Mouse (Mus musculus) retina, adult 2 months (tissue): Measurements from ENCODE around the gene Supt6.
"Not testable (repeated sequence)": the region's sequence is repeated elsewhere in the genome, so short reads cannot be mapped to it uniquely, and the experiment has no call there.

Source experiments
- DNase-seq: peaks from one replicate; pipeline ENCODE4 v3.0.0-alpha.2; 2012; ENCODE audit warnings: low read depth, low spot score

Gene Supt6

GRCm38 (mm10) chr11:78223586-78223985 lies 22.2 kb downstream of the Supt6 start:
- no peak for DNase-seq

DNA sequence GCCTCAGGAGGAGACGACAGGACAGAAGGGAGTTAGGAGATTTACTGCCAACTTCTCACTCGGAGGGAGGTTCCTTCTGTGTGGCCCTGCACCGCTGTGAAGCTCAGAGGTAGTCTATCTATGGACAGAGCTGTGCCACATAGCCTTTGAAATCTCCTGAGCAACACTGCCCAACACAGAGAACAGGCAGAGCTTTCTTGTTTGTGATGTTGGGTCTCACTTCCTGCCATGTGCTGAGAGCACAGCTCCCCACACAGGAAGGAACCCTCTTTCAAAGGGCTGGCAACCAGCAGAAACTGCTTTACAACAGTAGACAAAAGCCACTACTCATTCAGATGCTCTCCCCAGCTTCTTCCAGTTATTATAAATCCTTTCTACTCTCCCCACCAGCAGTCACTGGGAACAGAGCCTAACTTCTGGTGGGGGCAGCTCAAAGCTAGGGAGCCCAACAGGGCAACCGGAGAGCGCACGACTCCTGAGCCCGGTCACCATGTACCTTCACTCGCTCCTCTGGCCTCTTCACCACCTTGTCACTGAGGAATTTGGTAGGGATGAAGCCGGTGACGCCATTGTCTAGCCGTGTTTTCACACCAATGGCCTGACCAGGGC lies 30.0 kb downstream of the Supt6 start:
- no peak for DNase-seq

DNA sequence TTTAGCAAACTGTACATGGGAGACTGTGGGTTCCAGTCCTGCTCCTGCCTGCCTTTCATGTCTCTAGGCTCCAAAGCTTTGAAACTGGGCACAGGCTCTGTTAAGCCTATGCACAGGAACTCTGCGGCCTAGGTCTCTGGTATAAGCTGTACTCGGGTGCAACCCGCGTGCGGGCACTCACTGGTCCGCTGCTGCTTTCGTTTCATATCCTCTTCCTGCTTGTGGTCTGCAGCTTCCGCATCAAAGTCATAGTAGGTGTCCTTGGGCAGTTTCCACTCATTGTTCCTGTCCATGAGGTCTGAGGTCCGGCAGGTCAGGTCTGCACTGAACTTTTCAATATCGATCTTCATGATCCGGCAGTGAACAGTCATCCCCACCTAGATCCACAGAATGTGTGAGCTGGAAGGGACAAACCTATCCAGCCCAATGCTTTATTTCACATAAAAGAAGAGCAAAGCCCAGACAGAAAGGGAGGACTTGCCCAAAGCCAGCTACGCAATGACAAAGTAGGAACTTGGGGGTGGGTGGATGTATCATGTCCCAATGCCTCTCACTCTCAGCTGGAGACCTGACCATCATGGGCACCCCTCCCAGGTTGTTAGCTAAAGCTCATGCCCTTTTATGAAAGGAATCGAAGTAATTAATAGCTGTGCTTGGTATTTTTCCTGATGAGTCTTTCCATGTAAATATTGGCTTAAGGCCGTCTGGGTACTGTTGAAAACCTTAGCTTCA lies 32.5 kb downstream of the Supt6 start:
- no peak for DNase-seq

- no peak for DNase-seq
Observed at GRCm38 (mm10) chr11:78211513-78211912, 34.3 kb downstream of the Supt6 start.

DNA sequence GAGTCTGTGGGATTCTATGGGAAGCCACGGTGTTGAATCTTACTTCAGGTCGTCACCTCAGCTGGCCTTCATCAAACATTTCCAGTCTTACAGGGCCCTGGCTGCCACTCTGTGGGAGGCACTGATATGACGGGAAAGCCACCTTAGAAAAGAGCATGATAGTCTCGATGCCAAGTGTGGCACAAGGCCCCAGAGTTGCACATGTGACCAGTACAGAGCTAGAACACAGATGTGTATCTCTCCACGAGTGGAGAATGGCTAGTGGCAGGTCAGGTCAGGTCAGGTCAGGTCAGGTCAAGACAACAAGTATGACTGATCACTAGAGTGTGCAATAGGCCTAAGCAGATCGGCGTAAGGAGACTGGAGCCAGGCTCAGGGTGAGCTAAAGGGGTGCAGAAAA lies 35.2 kb downstream of the Supt6 start:
- no peak for DNase-seq

GRCm38 (mm10) chr11:78209886-78210285 lies 35.9 kb downstream of the Supt6 start:
- no peak for DNase-seq

DNA sequence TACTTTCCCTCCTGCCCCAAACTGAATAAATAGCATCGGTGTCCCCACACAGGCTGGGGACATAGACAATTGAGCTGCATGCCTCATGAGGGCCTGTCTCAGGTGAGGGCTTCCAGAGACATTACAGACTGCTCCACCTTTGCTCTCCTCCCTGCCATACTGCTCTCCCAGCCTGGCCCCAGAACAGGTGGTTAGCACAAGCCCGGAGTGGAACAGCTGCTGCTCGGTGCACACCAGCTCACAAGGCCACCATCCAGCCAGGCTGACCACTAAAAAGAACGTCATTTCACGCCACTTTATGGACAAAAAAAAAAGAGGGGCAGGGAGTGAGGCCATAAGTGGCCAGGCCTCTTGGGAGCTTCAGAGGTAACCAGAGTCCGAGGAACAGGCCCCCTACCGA lies 38.6 kb downstream of the Supt6 start:
- no peak for DNase-seq

DNA sequence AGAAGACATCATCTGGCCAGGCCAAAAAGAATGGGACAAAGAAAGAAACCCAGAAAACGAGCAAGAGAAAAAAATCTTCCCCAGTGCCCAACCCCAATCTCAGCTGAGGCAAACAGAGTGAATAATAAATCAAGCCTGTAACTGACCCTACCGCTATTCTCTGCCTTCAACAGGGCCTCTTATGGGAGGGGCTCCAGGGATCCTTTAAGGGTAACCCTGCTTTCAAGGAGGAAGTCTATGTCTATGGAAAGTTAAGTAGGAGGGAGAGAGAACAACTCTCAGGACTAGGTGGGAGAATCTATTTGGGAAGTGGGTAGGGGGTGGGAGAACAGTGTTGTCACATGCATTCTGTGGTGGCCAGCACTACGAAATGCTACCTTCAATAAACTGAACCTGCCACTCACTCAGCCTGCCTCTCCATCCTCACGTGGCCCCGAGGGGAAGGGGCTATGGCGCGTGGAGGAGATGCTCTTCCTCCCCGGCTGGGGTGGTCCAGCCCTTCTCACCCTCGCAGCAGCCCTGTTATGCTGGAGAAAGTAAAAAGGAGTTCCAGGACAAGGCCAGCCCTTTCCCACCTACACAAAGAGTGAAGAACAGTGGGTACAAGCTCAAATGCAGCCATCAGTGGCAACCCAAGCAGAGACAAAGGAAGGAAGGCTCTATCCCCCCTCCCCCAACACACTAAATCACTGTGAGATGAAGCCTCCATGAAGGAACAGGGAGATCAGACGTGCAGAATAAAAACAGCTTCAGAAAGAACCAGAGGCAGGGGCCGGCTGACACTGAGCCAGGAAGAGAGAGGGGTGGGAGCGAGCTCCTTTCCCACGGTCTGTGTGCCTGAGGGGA lies 40.2 kb downstream of the Supt6 start:
- DNase-seq: no peak

DNA sequence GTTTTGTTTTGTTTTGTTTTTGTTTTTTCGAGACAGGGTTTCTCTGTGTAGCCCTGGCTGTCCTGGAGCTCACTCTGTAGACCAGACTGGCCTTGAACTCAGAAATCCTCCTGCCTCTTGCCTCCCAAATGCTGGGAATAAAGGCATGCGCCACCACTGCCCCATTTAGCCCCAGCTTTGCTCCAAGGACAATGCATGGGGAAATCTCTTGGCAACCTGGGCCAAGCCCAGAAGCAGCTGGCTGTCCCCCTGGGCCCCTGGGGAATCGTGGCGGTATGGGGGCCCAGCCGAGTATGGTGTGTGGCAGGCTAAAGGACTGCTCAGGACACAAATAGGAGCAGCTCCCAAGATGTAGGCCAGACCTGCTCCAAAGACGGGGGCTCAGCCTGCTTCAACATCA lies 41.5 kb downstream of the Supt6 start:
- no peak for DNase-seq

- no peak for DNase-seq
Observed at GRCm38 (mm10) chr11:78202372-78202771, 43.4 kb downstream of the Supt6 start.

- no peak for DNase-seq
Observed at GRCm38 (mm10) chr11:78195101-78195863, 50.5 kb downstream of the Supt6 start.

- no peak for DNase-seq
Observed at GRCm38 (mm10) chr11:78194411-78195100, 51.2 kb downstream of the Supt6 start.

GRCm38 (mm10) chr11:78193113-78193512 lies 52.7 kb downstream of the Supt6 start, which contains the start of gene Proca1:
Gene Proca1 (plus strand): TSS chr11:78193392.
- DNase-seq: no peak

DNA sequence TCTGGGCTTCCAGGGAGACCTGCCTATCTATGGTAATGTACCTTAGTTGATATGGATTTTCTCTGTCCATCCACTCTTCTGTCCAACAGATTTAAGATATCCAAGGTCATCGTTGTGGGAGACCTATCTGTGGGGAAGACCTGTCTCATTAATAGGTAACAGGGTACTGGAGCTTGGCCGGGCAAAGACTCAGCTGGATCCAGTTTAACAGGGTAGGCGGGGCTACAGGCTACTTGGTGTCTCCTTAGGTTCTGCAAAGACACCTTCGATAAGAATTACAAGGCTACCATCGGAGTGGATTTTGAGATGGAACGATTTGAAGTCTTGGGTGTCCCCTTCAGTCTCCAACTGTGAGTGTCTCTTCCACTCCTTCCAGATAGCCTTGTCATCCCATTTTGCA lies 55.7 kb downstream of the Supt6 start:
- DNase-seq: no peak

DNA sequence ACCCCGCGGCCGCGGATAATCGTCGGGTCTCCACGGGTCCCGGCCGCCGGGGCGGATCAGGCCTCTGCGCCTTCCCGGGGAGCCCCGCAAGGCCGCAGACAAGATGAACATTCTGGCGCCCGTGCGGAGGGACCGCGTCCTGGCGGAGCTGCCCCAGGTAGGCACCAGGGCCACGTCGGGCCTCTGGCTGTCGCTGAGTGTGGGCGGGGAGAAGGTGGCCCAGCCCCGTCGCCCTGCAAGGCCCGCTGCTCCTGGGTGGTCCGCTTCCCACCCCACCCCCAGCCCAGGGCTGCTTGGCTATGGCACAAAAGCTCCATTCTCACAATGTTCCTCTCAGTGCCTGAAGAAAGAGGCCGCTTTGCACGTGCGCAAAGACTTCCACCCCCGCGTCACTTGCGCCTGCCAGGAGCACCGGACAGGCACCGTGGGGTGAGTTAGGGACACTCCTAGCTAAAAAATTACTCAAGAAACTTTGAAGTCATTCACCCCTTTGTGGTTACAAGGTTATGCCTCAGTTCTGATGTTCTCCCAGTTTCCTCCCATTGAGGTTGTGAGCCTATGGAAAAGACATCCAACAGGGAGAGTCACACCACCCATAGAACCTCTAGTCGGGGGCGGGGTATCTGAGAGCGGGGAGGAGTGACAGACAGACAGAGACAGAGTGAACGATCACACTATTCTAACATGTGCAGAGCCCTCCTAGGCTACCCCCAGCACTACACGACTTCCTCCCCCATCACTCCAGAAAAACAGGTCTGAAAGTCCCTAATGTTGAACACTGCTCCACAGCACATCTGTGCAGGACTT lies 56.4 kb downstream of the Supt6 start:
- no peak for DNase-seq

DNA sequence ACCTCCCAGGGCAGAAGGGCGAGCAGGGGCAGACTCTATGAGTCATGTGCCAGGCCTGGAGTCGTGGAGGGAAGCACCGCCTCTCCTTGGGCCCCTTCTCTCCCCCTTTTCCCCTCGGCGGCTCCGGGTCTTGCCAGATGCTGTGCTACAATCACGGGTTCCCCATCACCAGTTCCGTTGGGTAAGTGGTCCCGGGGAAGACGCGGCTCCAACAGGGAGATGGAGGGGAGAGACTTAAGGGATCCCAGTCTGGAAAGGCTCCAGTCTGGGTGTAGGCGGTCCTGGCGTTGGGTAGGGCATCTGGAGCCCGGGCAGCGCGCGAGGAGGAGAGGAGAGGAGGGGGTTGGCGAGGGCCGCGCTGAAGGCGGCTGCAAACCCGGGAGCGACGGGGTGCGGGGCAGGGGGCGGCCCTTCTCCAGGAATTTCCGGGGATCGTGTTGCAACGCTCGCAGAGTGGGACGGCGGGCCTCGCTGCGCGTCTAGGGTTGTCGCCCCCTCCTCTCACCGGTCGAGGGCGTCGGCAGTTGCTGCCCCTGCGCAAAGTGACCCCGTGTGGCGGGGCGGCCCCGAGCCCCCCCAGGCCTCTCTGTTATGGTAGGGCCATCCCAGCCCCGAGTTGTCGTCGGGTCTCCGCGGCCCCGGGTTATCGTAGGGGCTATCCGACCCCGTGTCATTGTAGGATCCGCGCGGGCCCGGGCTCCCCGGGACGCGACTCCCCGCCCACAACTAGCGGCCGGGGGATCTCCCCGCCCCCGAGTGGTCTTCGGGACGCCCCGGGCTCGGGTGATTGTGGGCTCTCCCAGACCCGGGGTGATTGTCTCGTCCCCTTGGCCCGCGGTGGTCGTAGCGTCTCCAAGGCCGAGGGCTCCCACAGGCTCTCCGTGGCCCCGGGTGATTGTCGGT lies 57.2 kb downstream of the Supt6 start, which contains the start of gene Rab34:
TSS of gene Rab34 (plus strand) at position 100 of the 903 bp plus-strand sequence.
- DNase-seq: no peak

GRCm38 (mm10) chr11:78184702-78185101 lies 61.1 kb downstream of the Supt6 start:
- DNase-seq: not testable (repeated sequence)

GRCm38 (mm10) chr11:78183884-78184514 lies 61.8 kb downstream of the Supt6 start:
- no peak for DNase-seq
